Mouse (Mus musculus) activated CD4-positive, CD25-positive, alpha-beta regulatory T cell, adult 4 months (primary cell): Measurements from ENCODE around the gene Gosr1. TPM values are rescaled to one million over a fixed set of nuclear protein-coding genes. Genes with fewer than 3 reads are reported as not detected.
"Not testable (repeated sequence)": the region's sequence is repeated elsewhere in the genome, so short reads cannot be mapped to it uniquely, and the experiment has no call there.

Experiments used
- ATAC-seq: one replicate; pipeline ENCODE4 v1.8.0; 2017
- polyA plus RNA-seq, 2 experiments: library from polyadenylated mRNA; unstranded; fragments of 100-300 nt; shearing (Covaris generic); gene quantifications; one replicate each; pipeline ENCODE4 v1.2.1; 2017

Gosr1 gene
- polyA plus RNA-seq, 2 experiments from 2014 or later, result 37.2 to 40.2 TPM

DNA sequence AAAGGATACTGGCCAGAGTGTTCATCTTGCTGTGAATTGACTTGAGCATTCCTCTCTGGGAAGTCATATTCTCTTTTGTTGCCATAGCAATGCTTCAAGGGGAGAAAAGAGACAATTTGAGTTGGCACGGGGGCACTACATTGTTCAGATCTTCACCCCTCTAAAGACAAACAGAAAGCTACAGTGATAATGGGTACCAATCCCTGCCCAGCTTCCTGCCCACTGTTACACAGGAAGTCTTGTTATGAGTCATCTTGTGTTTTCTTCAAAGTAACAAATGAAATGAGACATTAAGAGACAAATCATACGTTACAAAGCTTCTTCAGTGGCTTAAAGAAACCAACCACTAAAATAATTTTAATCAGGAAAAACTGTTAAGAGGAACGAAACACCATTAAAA is 28.8 kb downstream of the Gosr1 start:
- peak; percentile 89 for ATAC-seq

GRCm38 (mm10) chr11:76730650-76731049 is 32.7 kb downstream of the Gosr1 start:
- ATAC-seq, result no peak

DNA sequence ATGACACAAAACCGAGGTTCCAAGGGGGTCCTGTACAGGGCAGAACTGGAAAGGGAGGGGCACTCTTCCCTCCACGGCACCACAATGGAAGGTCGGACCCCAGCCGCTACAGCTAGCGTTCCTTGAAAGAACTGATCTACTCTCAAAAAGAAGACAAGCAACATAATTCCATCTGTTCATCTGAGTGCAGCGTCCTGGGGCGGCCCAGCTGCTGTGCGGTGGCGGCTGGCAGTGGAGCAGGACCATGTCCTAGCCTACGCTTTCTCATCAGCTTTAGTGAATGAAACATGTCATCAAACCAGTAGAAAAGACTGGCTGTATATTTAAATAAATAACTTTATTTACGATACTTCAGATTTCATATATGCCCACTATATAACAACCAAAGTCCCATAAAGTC is 35.3 kb downstream of the Gosr1 start:
- ATAC-seq, result no peak

- no peak for ATAC-seq
These were observed 39.5 kb downstream of the Gosr1 start for GRCm38 (mm10) chr11:76723911-76724310.

DNA sequence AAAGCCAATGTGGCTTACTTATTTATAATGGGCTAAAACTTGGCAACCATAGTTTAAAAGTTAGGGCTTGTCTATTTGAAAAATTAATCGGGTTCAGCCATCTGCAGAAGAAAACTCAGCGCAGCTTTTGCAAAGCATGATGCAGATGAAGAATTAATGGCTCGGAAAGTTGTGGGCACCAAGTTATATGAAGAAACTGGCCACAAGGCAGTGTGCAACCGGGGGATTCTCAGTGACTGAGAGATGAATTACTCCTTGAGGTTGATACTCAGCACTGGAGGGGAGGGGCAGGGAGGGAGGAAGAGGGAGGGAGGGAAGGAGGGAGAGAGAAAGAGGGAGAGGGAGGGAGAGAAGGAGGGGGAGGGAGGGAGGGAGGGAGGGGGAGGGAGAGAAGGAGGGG is 46.4 kb downstream of the Gosr1 start:
- no peak for ATAC-seq

DNA sequence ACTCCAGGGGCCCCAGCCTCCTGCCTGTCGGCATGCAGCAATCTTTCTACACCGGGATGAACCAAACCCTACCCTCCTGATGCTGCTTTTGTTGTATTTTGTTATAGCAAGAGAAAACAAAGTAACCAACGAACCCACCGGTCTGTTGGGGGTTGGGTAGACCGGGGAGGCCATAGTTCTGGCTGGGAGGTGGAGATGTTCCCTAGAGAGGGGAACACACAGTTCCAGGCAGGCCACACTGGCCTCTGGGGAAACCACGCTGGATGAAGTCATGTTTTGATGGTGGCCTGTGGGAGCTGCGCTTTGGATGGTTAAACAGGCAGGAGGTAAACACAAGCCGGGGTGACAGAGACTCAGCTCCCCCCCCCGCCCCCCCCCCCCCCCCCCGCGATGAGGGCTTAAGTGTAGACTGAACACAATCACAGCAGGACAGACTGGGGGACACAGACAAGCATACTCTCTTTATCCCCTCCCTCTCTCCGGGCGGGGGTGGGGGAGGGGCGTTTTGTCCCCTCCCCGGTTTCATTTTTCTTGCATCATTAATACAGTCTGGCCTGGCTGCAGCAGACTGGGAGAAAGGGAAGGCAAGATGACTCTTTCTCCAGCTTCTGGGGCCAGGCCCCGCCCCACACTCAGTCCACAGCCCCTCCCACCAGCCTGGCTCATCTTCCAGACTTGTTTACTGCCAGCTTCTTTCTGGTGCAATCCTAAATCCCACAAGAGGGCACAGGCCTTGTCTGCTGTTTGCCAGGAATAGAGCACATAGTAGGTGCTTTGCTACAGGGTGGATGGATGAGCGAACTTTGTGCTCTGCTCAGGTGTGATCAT is 53.5 kb downstream of the Gosr1 start:
- ATAC-seq, result no peak

GRCm38 (mm10) chr11:76708881-76709280 is 54.5 kb downstream of the Gosr1 start:
- no peak for ATAC-seq

DNA sequence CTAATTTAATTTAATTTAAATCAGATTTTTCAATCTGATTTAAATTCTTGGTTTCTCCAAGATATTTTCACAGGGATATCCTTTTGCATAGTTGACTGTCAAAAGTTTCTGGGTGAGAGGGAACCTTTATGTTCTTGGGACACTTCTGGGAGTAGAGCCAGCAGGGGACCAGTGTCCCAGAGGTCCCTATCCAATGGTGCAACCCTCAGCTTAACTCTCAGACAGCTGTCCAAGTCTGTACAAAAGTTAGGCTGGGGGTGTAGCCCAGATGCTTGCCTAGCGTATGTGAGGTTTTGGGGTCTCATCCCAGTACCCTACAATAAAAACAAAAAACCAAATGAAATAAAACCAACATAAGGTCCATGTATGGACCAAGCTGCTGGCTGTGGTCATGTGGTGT is 55.3 kb downstream of the Gosr1 start:
- ATAC-seq, result no peak

GRCm38 (mm10) chr11:76707656-76708055 is 55.7 kb downstream of the Gosr1 start:
- no peak for ATAC-seq

- no peak for ATAC-seq
These were observed 63.8 kb downstream of the Gosr1 start for GRCm38 (mm10) chr11:76699626-76700025.

GRCm38 (mm10) chr11:76695810-76696209 is 67.6 kb downstream of the Gosr1 start:
- no peak for ATAC-seq

- ATAC-seq, result no peak
These were observed 71.3 kb downstream of the Gosr1 start for GRCm38 (mm10) chr11:76692096-76692495.

DNA sequence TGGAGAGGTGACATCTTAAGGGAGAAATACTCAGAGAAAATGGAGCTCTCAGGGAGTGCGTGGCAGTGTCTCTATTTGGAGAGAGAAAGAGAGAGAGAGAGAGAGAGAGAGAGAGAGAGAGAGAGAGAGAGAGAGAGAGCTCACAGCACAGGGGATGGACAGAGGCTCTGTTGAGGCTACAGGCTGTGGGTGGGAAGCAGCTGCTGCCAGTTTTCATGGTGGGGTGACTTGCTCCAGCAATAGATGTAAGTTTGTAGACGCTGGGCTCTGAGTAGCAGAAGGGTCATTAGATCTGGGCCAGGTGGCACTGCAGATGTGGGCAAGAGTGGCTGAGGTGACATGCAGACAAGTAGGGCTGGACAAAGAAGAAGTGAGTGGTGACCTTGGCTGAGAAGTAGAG is 77.8 kb downstream of the Gosr1 start:
- ATAC-seq, result no peak

GRCm38 (mm10) chr11:76679508-76679907 is 83.9 kb downstream of the Gosr1 start, which contains the start of gene Trarg1:
Trarg1 (plus strand) TSS chr11:76679808.
- not testable (repeated sequence) for ATAC-seq

Other genes starting within 250 kb of the Gosr1 start
- gene Abr, start 141.3 kb downstream of the Gosr1 start, polyA plus RNA-seq, result 10 to 100 TPM; 14.4 to 14.8 TPM
- not detected for gene Bhlha9, start 91.1 kb downstream of the Gosr1 start, polyA plus RNA-seq
- under 1 TPM in 1 of 2 experiments, not detected in 1; 0.56 TPM for gene Trarg1, start 83.8 kb downstream of the Gosr1 start, polyA plus RNA-seq
- gene Cpd, start 83.4 kb upstream of the Gosr1 start, polyA plus RNA-seq, result 1 to 10 TPM; 4.8 to 6.1 TPM
- gene Tmigd1, start 138.6 kb upstream of the Gosr1 start, polyA plus RNA-seq, result 1 to 10 TPM; 1.8 to 2.5 TPM
- 10 to 100 TPM; 77.1 to 98.7 TPM for gene Blmh, start 161.2 kb upstream of the Gosr1 start, polyA plus RNA-seq
- gene Slc6a4, start 235.0 kb upstream of the Gosr1 start, polyA plus RNA-seq, result not detected